Mouse (Mus musculus): ENCODE data around the gene Ubxn7.
"Not testable (repeated sequence)": the region's sequence is repeated elsewhere in the genome, so short reads cannot be mapped to it uniquely, and the experiment has no call there.

The Ubxn7 gene

DNA sequence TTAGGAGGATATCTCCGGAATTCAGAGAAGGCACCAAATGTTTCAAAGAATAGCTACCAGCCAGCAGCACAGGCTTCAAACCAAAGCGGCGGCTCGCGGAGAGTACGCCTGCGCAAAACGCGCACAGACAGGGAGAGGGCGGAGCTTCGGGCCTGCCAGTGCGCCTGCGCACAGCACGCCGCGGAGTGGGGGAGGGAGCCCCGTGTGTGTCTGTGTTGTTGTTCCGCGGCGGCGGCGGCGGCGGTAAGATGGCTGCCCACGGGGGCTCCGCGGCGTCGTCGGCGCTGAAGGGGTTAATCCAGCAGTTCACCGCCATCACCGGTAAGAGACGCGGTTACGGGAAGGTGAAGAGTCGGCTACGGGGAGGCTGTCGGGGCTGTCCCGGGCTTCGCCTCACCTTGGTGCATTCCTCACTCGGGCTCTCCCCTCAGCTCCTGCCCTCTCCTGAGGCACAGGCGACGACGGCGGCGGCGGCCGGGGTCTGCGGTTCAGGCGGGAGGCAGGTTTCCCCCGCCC is at the start of gene Ubxn7:
Gene Ubxn7 (plus strand): TSS at position 218 of the 516 bp plus-strand sequence.
- peak; percentile 98 for DNase-seq

DNA sequence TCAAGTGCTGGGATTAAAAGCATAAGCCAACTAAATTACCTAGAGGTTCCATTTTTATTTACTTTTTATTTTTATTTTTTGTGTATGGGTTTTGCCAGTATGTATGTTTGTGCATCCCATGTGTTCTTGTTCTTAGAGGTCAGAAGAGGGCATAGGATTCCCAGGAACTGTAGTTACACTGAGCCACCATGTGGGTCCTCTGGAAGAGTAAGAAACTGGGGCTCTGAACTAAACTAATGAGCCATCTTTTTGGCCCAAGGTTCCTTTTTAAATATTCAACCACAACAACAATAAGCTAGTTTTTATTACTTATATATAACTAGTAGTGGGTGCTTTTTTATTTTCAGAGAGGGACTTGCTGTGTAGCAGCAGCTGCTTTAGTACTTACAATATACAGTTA is 49.4 kb upstream of the Ubxn7 start:
- no peak for DNase-seq

GRCm38 (mm10) chr16:32291821-32292220 is 40.2 kb upstream of the Ubxn7 start:
- no peak for DNase-seq

DNA sequence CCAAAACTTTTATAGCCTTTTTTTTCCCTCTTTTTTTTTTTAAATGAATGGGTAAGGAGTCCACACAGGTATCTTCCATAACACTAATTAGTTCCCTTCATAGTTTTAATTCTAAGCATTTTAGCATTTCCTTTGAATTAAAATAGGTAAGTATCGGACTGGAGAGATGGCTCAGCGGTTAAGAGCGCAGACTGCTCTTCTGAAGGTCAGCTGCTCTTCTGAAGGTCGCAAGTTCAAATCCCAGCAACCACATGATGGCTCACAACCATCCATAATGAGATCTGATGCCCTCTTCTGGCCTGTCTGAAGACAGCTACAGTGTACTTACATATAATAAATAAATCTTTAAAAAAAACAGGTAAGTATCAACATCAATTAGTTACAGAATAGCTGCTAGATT is 32.4 kb upstream of the Ubxn7 start:
- not testable (repeated sequence) for DNase-seq

- DNase-seq = no peak
Measured at GRCm38 (mm10) chr16:32303046-32303445, 29.0 kb upstream of the Ubxn7 start.

DNA sequence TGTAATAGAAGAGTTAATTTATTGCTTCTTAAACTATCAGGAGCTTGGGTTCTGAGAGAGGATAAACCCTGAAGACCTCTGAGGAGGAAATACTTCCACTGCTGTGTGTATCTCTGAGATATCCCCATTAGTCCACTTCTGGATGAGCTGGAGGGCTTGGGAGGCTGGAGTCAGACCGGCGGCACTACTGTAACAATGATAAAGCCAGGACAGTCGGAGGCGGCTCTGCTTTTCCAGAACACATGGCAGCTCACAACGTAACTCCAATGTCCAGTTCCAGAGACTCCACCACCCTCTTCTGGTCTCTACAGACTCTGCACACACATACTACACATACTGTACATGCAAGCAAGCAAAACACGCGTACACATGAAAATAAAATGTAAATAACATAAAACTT is 28.2 kb upstream of the Ubxn7 start:
- no peak for DNase-seq

- no peak for DNase-seq
Measured at GRCm38 (mm10) chr16:32311970-32312369, 20.1 kb upstream of the Ubxn7 start.

GRCm38 (mm10) chr16:32312386-32312785 is 19.7 kb upstream of the Ubxn7 start:
- no peak for DNase-seq

DNA sequence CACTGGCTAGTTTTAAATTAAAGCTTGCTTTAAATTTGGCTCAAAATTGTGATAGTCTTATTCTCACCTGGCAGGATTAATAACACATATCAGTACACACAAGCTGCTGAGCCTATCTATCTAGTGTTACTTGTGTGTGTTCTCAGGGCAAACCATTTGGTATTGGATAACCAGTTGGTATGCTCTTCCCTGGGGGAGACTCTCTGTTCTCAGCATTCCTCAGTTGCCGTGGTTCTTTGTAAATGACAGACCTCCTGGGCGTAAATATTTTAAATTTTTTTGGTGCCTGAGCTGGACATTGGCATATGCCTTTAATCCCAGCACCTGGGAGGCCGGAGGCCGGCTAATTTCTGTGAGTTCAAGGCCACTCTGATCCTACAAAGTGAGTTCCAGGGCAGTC is 19.2 kb upstream of the Ubxn7 start:
- DNase-seq = no peak

GRCm38 (mm10) chr16:32316601-32317000 is 15.5 kb upstream of the Ubxn7 start:
- no peak for DNase-seq

DNA sequence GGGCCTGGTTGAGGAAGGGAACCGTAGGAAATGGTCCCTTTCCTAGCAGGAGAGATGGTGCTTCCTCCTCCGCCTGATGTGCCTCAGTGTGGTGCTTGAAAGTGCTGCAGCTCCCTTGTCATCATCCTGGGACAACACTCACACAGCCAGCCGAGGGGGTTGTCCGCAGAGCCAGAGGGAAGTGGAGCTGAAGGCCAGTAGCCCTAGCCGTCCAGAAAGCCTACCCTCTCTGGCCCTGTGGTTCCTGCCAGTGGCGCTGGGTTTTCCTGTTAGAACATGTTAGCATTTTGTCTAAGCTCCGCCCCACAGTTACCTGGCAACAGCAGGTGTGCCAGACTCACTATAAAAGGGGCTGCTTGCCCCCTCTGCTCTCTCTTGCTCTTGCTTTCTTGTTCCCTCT is 8.1 kb upstream of the Ubxn7 start:
- DNase-seq = no peak

DNA sequence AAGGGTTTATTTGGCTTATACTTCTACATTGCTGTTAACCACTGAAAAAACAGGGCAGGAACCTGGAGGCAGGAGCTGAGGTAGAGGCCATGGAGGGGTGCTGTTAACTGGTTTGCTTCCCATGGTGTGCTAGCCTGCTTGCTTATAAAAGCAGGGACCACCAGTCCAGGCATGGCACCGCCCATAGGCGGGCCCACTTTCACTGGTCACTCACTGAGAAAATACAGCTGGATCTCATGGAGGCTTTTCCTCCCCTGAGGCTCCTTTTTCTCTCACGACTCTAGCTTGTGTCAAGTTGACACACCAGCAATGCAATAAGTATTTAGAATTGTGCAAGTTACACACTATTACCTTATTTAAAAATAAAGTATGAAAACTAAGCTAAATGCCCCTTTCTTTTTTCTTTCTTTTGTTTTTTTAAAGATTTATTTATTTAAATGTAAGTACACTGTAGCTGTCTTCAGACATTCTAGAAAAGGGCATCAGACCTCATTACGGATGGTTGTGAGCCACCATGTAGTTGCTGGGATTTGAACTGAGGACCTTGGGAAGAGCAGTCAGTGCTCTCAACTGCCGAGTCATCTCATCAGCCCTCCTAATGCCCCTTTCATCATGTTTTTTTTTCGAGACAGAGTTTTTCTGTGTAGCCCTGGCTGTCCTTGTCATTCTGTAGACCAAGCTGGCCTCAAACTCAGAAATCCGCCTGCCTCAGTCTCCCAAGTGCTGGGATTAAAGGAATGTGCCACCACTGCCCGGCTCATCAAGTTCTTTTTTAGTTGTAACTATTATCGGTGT is 984 bp upstream of the Ubxn7 start:
- no peak for DNase-seq

DNA sequence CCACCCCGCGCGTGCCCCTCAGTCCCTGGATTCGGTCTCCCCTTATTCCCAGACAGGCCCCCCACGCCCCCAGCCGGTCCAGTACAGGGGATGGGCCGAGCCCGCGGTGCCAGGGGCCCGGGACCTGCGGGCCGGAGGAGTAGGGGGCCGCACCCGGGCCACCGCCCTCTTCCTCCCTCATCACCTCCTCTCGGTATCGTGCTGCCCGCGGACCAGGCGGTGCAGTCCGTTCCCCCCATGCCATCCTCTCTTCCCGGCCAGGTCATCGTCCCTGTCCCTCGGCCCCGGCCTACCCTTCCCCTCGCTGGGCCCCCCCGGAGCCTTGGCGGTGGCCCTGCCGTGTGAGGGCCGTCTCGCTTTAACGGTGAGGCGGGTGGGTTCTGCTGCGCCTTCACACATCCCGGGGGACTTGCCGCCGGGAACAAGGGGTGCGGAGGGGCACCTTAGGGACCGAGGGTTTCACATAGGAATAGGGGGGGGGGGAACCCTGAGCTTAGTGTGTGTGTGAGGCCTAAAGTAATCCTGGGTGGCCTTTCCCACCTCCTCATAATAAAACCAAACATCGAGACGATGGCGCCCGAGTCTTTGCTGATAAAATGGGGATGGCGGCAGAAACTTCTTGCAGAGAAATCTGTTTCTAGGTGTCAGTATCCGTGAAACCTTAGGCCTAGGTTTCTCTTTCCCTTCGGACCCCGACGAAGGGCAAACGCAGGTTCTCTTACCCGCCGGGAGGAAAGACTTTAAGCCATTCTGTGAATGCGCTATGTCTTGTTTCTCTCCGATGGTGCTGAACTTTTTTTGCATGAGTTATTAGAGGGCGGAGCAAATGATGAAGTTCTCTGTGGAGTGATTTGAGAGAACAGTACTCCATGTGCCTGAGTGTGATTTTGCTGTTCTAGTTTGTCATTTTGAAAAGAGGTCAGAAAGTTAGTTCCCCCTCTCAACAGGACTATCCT is 777 bp downstream of the Ubxn7 start:
- DNase-seq = peak; percentile 39

DNA sequence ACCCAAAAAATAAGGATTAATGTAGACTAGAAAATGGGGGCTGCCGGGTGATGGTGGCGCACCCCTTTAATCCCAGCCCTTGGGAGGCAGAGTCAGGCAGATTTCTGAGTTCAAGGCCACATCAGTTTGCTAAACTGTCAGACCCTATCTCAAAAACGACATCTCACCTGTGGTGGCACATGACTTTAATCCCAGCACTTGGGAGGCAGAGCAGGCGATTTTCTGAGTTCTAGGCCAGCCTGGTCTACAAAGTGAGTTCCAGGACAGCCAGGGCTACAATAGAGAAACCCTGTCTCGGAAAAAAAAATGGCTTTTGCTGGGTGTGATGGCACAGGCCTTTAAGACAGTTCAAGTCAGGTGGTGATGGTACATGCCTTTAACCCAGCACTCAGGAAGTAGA is 3.1 kb downstream of the Ubxn7 start:
- no peak for DNase-seq

GRCm38 (mm10) chr16:32336026-32336780 is 4.1 kb downstream of the Ubxn7 start:
- DNase-seq = no peak

GRCm38 (mm10) chr16:32337001-32337400 is 4.9 kb downstream of the Ubxn7 start:
- DNase-seq = no peak

DNA sequence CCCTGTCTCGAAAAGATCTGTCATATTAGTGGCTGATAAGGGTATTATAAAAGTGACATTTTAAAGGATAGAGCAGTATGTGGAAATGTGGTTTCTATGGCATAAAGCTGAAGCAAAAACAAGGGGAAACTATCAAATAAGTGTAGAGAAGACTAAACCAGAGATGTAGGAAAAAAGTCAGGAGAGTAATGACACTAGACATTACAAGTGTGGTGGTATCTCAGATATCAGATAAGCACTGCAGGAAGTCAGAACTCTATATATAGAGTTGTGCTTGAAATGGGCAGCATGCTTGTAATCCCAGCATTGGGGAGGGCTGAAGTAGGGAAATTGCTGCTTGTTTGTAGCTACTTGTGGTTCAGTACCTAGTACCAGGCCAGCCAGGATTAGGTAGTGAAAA is 8.4 kb downstream of the Ubxn7 start:
- DNase-seq = no peak

DNA sequence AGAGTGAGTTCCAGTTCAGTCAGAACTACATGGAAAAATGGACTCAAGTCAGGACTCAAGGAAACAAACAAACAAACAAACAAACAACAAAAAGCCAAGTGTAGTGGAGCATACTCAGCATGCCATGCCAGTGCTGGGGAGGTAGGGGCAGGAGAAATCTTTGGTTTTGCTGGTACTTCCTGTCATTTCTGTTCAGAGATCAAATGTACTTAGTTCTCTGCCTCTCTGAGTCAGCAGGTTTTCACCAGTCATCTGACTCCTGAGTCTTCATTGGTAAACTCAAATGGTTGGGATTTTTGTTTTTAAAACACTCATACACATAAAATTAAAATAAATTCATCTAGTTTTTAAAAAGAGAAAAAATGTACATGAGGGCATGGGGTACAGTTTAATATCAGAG is 13.5 kb downstream of the Ubxn7 start:
- DNase-seq = no peak

DNA sequence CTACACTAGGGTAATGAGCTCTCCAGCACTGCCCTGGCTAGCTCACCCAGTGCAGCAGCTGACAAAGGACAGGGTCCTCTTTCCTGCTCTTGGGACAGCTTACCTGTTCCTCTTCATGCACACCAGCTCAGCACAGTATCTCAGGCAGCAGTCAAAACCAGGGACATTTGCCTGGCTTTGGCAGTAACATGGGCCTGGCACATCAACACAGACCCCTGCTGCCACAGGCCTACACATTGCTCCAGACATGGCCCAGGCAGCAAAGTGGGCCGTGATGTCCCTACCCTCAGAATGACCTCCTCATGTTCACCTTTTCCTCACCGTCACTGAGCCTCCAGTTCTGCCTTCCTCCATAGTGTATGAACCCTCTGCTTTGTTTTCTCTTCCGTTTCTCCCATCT is 18.7 kb downstream of the Ubxn7 start:
- DNase-seq = no peak

DNA sequence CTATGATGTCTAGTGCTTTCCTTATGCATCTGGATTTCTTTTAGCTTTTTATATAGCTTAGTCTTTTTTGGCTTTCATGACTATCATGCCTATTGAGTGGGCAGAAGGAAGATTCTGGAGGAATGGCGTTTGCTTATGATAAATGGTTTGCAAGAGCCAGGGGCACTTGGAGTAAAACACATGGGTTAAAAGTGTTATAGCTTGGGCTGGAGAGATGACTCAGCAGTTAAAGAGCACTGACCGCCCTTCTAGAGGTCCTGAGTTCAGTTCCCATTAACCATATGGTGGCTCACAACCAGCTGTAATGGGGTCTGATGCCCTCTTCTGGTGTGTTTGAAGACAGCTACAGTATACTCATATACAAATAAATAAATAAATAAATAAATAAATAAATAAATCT is 31.5 kb downstream of the Ubxn7 start:
- DNase-seq = no peak

DNA sequence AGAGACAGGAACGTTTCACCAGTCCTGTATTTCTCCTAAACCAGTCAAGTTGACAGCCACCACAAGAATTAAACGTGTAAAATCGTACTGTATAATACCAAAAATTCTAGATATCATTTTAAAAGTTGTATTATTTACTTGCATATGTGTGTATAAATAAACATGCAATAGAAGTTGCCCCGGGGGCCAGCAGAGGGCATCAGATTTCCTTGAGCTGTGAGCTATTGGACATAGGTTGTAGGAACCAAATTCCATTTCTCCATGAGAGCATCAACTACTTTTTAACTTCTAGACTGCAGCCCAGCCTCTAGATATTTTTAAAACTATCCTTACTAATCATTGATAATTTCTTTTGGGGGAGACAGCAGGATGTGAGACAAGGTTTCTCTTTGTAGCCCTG is 39.3 kb downstream of the Ubxn7 start:
- DNase-seq = peak; percentile 8

DNA sequence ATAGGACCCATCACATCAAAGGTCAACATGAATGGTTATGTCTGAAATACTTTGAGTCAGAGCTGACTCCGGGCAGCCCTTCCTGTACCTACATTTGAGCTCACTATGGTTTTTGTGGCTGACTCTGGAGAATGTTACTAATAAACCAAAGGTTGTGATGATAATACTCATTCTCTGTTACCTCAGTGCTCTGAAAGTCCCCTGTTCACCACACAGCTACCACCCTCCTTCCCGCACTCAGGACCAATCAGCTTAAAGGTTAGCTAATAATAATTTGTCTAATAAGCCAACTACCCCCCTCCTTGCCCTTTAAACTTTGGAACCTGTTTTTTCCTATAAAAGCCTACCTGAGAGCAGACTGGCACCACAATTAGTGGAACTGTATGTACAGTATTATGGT is 47.5 kb downstream of the Ubxn7 start:
- no peak for DNase-seq

- no peak for DNase-seq
Measured at GRCm38 (mm10) chr16:32382901-32383300, 50.8 kb downstream of the Ubxn7 start.

Data from cerebellum, adult 11 months (tissue).